Mouse (Mus musculus) hindbrain, postnatal 0 days (tissue): ENCODE measurements around the gene Lrrc71. TPM values are rescaled to one million over a fixed set of nuclear protein-coding genes. Genes with fewer than 3 reads are reported as not detected.

Experiments used
- ATAC-seq: fragments of 200-750 bp; cut with Nextera tagmentation; 2 replicates; pipeline ENCODE4 v1.8.0; 2017; ENCODE audit warnings: mild to moderate bottlenecking, moderate TSS enrichment, moderate library complexity
- DNase-seq: peaks from one replicate; pipeline ENCODE4 v3.0.0-alpha.2; 2015; ENCODE audit warnings: low spot score
- H3K27ac ChIP-seq: fragments of 300-500 bp; sonication (generic); 2 replicates; pipeline ENCODE4 v1.5.1; 2014; ENCODE audit warnings: mild to moderate bottlenecking
- H3K27me3 ChIP-seq: fragments of 300-500 bp; sonication (generic); 2 replicates; pipeline ENCODE4 v1.6.1; 2014; ENCODE audit warnings: low read length, mixed read lengths; ENCODE audit not compliant: insufficient read depth
- H3K36me3 ChIP-seq: fragments of 300-500 bp; sonication (generic); 2 replicates; pipeline ENCODE4 v1.6.1; 2014; ENCODE audit warnings: low read length, mixed read lengths; ENCODE audit not compliant: insufficient read depth
- H3K4me1 ChIP-seq: fragments of 300-500 bp; sonication (generic); 2 replicates; pipeline ENCODE4 v1.6.1; 2014; ENCODE audit warnings: antibody characterized with exemption, low read length, mixed read lengths; ENCODE audit not compliant: insufficient read depth
- H3K4me2 ChIP-seq: fragments of 300-500 bp; sonication (generic); 2 replicates; pipeline ENCODE4 v1.6.1; 2014; ENCODE audit warnings: low read depth, mild to moderate bottlenecking, low read length, moderate library complexity, mixed read lengths
- H3K4me3 ChIP-seq: fragments of 300-500 bp; sonication (generic); 2 replicates; pipeline ENCODE4 v1.5.1; 2014; ENCODE audit warnings: low read length
- H3K9ac ChIP-seq: fragments of 300-500 bp; sonication (generic); replicated peaks from 2 replicates; pipeline ENCODE4 v1.6.1; 2014; ENCODE audit warnings: mild to moderate bottlenecking, low read length, moderate library complexity, mixed read lengths
- H3K9me3 ChIP-seq: fragments of 300-500 bp; sonication (generic); 2 replicates; pipeline ENCODE4 v1.6.1; 2016; ENCODE audit warnings: low read length, mixed read lengths
- CTCF ChIP-seq: IDR thresholded peaks from 2 replicates; pipeline ENCODE4 v1.5.1; 2016; ENCODE audit warnings: antibody characterized with exemption, control low read depth, low read depth
- WGBS: fragments of 180-500 bp; shearing (Covaris S2); extraction: QIAGEN DNeasy Blood & Tissue Kit; methylation state at CpG from one replicate; pipeline ENCODE4 v1.1.7; 2014; 5-methylcytosine and 5-hydroxymethylcytosine counted together
- polyA plus RNA-seq: library from polyadenylated mRNA; unstranded; fragments of >200 nt; fragmentation: Nextera tagmentation; extraction: Ambion mirVana; gene quantifications from 2 replicates; pipeline ENCODE4 v1.2.1, GENCODE M21; 2015
- total RNA-seq: library from RNA; depleted of rRNA; stranded (reverse); fragments of >200 nt; gene quantifications from 2 replicates; pipeline ENCODE4 v1.2.3, GENCODE M21; 2014

The Lrrc71 gene
- total and polyA plus RNA-seq, 2 experiments from 2014 or later, result 1.2 to 4.4 TPM

DNA sequence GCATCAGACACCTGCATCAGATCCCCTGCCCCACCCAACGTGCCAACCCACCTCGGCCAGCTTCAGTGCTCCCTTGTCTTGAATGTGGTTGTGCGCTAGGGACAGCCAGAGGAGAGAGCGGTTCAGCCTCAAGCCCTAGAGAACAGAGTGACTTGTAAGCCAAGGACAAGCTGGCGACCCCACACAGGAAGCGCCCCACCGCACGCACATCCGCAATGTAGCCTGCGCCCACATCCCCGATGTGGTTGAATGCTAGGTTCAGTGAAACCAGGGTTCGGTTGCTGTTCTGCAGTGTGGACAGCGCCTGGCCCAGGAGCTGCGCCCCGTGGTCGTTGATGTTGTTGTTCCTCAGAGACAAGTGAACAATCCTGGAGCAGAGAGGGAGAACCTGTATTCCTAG, 5.7 kb downstream of the Lrrc71 start:
- no peaks in the 10 kb centered on the region for H3K9me3 ChIP-seq
- no peaks in the 10 kb centered on the region for H3K27me3 ChIP-seq
- peaks cover 12% of the 10 kb centered on the region; the same call in 1 of the 2 replicates for H3K36me3 ChIP-seq
- H3K9ac ChIP-seq, result no peak overlapping the region
- H3K4me3 ChIP-seq, result no peak overlapping the region
- no peaks in the 10 kb centered on the region for H3K4me1 ChIP-seq
- ATAC-seq (no peak), DNase-seq (no peak)
- no peak overlapping the region for H3K27ac ChIP-seq
- no peak for TF ChIP-seq CTCF
- no peak overlapping the region for H3K4me2 ChIP-seq
- 89% methylated on average over 16 of the region's 16 CpGs for WGBS

DNA sequence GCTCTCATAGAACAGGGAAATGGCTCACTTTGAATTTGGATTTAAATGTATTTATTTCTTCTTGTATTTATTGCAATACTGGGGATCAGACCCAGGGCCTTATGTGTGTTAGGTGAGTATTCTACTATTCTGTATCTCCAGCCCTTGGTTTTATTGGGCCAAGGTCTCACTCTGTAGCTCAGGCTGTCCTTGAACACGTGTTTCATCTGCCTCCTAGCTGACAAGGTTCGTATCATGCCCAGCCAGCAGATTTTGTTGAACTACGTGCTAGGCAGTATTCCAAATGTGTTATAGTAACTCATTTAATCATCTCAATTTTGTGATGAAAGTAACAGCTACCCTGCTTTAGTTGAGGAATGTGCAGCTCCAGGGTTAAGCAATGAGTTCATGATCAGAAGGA, 6.4 kb downstream of the Lrrc71 start:
- no peak overlapping the region for H3K27ac ChIP-seq
- H3K36me3 ChIP-seq, result peaks cover 16% of the 10 kb centered on the region; the same call in 1 of the 2 replicates
- H3K4me1 ChIP-seq, result no peaks in the 10 kb centered on the region
- H3K27me3 ChIP-seq, result no peaks in the 10 kb centered on the region
- no peak for TF ChIP-seq CTCF
- H3K9me3 ChIP-seq, result no peaks in the 10 kb centered on the region
- WGBS, result 84% methylated on average over 3 of the region's 3 CpGs
- no peak overlapping the region for H3K4me2 ChIP-seq
- ATAC-seq (no peak), DNase-seq (no peak)
- H3K9ac ChIP-seq, result no peak overlapping the region
- no peak overlapping the region for H3K4me3 ChIP-seq

DNA sequence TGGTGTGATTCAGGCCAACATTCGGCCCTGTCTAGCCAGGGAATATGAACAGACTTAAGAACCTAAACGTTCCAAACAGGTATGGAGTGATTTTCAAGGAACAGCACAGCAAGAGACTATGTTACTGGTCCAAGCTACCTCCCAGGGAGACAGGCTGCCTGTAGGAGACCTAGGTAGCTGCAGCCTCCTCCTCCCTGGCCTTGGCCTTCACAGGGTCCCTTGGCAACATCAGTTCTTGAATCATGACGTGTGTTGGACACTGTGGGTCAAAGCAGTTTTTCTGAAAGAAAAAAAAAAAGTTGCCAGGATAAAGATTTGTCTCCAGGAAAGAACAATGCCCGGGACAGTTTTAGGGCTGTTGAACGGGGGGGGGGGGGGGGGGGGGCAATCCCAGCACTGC, 9.5 kb downstream of the Lrrc71 start:
- H3K4me3 ChIP-seq, result no peak overlapping the region
- no peak overlapping the region for H3K9ac ChIP-seq
- no peak for ATAC-seq
- no peak overlapping the region for H3K27ac ChIP-seq
- peaks cover 45% of the 10 kb centered on the region for H3K36me3 ChIP-seq
- TF ChIP-seq CTCF, result no peak
- no peaks in the 10 kb centered on the region; the same call in 1 of the 2 replicates for H3K27me3 ChIP-seq
- H3K4me2 ChIP-seq, result no peak overlapping the region
- no peak for DNase-seq
- 72% methylated on average over 5 of the region's 5 CpGs for WGBS
- H3K4me1 ChIP-seq, result no peaks in the 10 kb centered on the region
- no peaks in the 10 kb centered on the region for H3K9me3 ChIP-seq

DNA sequence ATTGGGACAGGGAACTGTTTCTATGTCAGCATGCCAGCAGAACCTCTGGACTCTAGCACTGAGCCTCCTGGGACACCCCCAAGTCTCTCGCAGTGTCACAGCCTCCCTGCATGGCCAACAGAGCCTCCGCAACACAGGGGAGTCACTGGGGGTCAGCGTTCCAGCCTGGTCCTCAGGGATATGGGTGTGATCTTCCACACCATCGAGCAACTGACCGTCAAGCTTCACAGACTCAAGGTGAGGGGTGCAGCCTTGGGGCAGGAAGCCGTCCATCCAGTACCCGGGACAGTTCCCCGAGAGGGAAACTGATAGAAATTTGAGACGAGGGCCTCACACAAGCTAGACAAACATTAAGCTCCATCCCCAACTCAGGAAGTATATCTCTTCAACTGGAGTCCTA, 13.1 kb downstream of the Lrrc71 start:
- DNase-seq (no peak), ATAC-seq (no peak)
- Histone ChIP-seq H3K27me3 (no peaks in the 10 kb centered on the region; the same call in 1 of the 2 replicates), H3K9ac (no peak overlapping the region), H3K4me2 (no peak overlapping the region), H3K27ac (no peak overlapping the region), H3K4me3 (no peak overlapping the region), H3K4me1 (no peaks in the 10 kb centered on the region), H3K36me3 (peaks cover 72% of the 10 kb centered on the region), H3K9me3 (no peaks in the 10 kb centered on the region)
- TF ChIP-seq CTCF, result no peak
- WGBS, result 90% methylated on average over 9 of the region's 9 CpGs

DNA sequence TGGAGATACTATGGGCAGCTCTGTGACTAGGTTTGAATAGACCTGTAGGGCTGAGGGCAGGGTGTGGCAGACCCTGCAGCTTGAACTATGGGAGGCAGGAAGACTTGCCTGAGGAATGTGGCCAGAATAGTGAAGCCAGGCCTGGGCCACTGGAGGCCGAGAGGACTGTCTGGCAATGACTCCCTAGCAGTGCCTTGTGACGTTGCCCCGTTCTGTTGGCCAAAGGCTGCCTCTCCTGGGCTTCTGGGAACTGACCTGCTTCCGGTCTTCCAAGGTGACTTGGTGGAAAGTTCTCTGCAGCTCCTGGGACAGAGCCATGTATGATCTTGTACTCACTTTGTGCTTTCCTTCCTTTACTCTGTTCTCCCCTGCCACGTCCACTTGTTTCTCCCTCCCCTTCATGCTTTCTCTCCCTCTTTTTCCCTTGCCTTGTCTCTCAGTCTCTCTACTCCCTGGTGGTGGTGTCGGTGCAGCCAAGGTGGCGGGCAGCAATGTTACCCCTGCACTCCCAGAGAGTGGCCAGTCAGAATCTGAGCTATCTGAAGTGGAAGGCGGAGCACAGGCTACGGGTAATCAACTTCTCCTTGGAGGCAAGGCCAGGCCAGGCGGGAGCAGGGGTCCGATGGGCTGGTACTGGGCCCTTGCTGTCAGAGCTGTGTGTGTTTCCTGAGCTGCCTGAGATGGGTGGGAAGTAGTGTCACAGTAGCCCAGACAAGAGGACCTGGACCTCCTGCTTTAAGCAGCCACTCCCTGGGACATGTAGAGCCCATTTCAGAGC, 14.3 kb downstream of the Lrrc71 start:
- Histone ChIP-seq H3K27me3 (no peaks in the 10 kb centered on the region; the same call in 1 of the 2 replicates), H3K36me3 (peaks cover 83% of the 10 kb centered on the region), H3K27ac (no peak overlapping the region), H3K4me1 (no peaks in the 10 kb centered on the region), H3K4me3 (no peak overlapping the region), H3K9ac (no peak overlapping the region), H3K4me2 (no peak overlapping the region), H3K9me3 (no peaks in the 10 kb centered on the region)
- DNase-seq (no peak), ATAC-seq (no peak)
- TF ChIP-seq CTCF, result no peak
- WGBS, result 89% methylated on average over 11 of the region's 11 CpGs

DNA sequence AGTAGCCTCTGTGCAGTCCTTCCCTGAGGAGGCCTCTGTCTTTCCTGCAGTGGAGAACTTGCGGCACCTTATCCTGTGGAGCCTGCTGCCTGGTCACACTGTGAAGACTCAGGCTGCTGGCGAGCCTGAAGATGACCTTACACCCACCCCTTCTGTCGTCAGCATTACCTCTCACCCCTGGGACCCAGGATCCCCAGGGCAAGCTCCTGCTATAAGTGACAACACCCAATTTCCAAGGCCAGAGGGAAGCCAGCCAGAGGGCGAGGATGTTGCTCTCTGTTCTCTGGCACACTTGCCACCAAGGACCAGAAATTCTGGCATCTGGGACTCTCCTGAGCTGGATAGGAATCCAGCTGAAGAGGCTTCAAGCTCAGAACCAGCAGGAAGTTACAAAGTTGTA, 15.3 kb downstream of the Lrrc71 start:
- Histone ChIP-seq H3K9ac (no peak overlapping the region), H3K4me1 (no peaks in the 10 kb centered on the region), H3K27me3 (no peaks in the 10 kb centered on the region; the same call in 1 of the 2 replicates), H3K9me3 (no peaks in the 10 kb centered on the region), H3K36me3 (peaks cover 85% of the 10 kb centered on the region), H3K27ac (no peak overlapping the region), H3K4me3 (no peak overlapping the region), H3K4me2 (no peak overlapping the region)
- no peak for ATAC-seq
- 82% methylated on average over 4 of the region's 4 CpGs for WGBS
- DNase-seq, result no peak
- no peak for TF ChIP-seq CTCF

DNA sequence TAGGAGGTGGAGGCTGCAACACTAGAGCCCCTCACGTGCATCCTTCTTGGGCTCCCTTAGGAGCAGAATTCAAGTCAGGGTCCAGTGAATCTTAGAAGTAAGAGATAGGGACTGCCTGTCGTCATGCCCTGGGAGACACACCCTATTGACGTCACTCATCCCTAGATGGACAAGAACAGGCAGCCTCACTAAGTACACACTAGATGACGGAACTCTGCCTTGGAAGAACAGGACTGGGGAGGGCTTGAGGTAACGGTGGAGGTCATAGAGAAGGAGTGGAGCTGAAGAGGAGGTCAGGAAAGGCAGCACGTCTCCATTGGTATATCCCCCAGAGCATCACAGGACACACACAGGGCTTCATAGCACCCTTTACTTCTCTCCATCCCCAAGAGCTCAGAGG, 19.7 kb downstream of the Lrrc71 start:
- no peak overlapping the region for H3K27ac ChIP-seq
- no peaks in the 10 kb centered on the region for H3K27me3 ChIP-seq
- no peak overlapping the region for H3K4me2 ChIP-seq
- WGBS, result 94% methylated on average over 6 of the region's 6 CpGs
- no peak for TF ChIP-seq CTCF
- H3K4me1 ChIP-seq, result no peaks in the 10 kb centered on the region
- H3K36me3 ChIP-seq, result peaks cover 87% of the 10 kb centered on the region
- H3K9me3 ChIP-seq, result no peaks in the 10 kb centered on the region
- DNase-seq (no peak), ATAC-seq (no peak)
- H3K4me3 ChIP-seq, result no peak overlapping the region
- no peak overlapping the region for H3K9ac ChIP-seq
